Mouse (Mus musculus) layer of hippocampus, adult 9-10 months (tissue): ENCODE measurements at regions not wholly inside any gene's neighbourhood (a gene's known extent, or its start where the extent isn't known, plus 50 kb on each side); places are given as distances from the start of the nearest gene placed in this dataset.
"Not testable (repeated sequence)": the region's sequence is repeated elsewhere in the genome, so short reads cannot be mapped to it uniquely, and the experiment has no call there.

ENCODE experiments used
- DNase-seq: peaks from one replicate; pipeline ENCODE4 v3.0.0; 2022; ENCODE audit warnings: low spot score

- DNase-seq = peak; percentile 30
These were observed 150.0 kb downstream of the Kcnrg start for GRCm38 (mm10) chr14:61757086-61757822.

- DNase-seq = no peak
These were observed 150.5 kb downstream of the Kcnrg start for GRCm38 (mm10) chr14:61757823-61758175.

GRCm38 (mm10) chr14:61758586-61758985 lies 151.3 kb downstream of the Kcnrg start:
- no peak for DNase-seq

GRCm38 (mm10) chr14:61760176-61760575 lies 152.9 kb downstream of the Kcnrg start:
- DNase-seq = not testable (repeated sequence)

- no peak for DNase-seq
These were observed 154.8 kb downstream of the Kcnrg start for GRCm38 (mm10) chr14:61762076-61762475.

- DNase-seq = no peak
These were observed 162.6 kb downstream of the Kcnrg start for GRCm38 (mm10) chr14:61769881-61770280.

- DNase-seq = no peak
These were observed 166.9 kb downstream of the Kcnrg start for GRCm38 (mm10) chr14:61774171-61774570.

GRCm38 (mm10) chr14:61778618-61779017 lies 171.4 kb downstream of the Kcnrg start:
- no peak for DNase-seq

- no peak for DNase-seq
These were observed 175.9 kb downstream of the Kcnrg start for GRCm38 (mm10) chr14:61783206-61783605.

- no peak for DNase-seq
These were observed 177.4 kb downstream of the Kcnrg start for GRCm38 (mm10) chr14:61784609-61785008.

GRCm38 (mm10) chr14:61786031-61786430 lies 178.8 kb downstream of the Kcnrg start:
- DNase-seq = no peak

GRCm38 (mm10) chr14:61787746-61788145 lies 180.5 kb downstream of the Kcnrg start:
- DNase-seq = no peak

GRCm38 (mm10) chr14:61788998-61789790 lies 181.9 kb downstream of the Kcnrg start:
- DNase-seq = no peak

- no peak for DNase-seq
These were observed 188.9 kb downstream of the Kcnrg start for GRCm38 (mm10) chr14:61795976-61796645.

- no peak for DNase-seq
These were observed 189.4 kb downstream of the Kcnrg start for GRCm38 (mm10) chr14:61796671-61797070.

GRCm38 (mm10) chr14:61803421-61803925 lies 196.2 kb downstream of the Kcnrg start:
- no peak for DNase-seq

GRCm38 (mm10) chr14:61805433-61805832 lies 198.2 kb downstream of the Kcnrg start:
- DNase-seq = no peak

- DNase-seq = no peak
These were observed 200.9 kb downstream of the Kcnrg start for GRCm38 (mm10) chr14:61808193-61808592.

GRCm38 (mm10) chr14:61809716-61810437 lies 202.6 kb downstream of the Kcnrg start:
- DNase-seq = no peak

- no peak for DNase-seq
These were observed 203.6 kb downstream of the Kcnrg start for GRCm38 (mm10) chr14:61810836-61811235.

GRCm38 (mm10) chr14:61817711-61818110 lies 210.5 kb downstream of the Kcnrg start:
- DNase-seq = no peak

GRCm38 (mm10) chr14:61818365-61818764 lies 211.1 kb downstream of the Kcnrg start:
- DNase-seq = no peak
